Mouse (Mus musculus) intestine, embryonic 16.5 days (tissue): ENCODE results near the gene Duox2. TPM values are rescaled to one million over a fixed set of nuclear protein-coding genes. Genes with fewer than 3 reads are reported as not detected.
A peak's percentile ranks its signal among the peaks of the same experiment; 100 is the strongest.

Experiments
- ATAC-seq: fragments of 200-750 bp; cut with Nextera tagmentation; 2 replicates; pipeline ENCODE4 v1.8.0; 2017; ENCODE audit warnings: moderate TSS enrichment, moderate library complexity
- H3K27ac ChIP-seq: fragments of 300-500 bp; sonication (generic); 2 replicates; pipeline ENCODE4 v1.5.1; 2014; ENCODE audit warnings: mild to moderate bottlenecking, low read length
- H3K27me3 ChIP-seq: fragments of 300-500 bp; sonication (generic); replicated peaks from 2 replicates; pipeline ENCODE4 v1.6.1; 2014; ENCODE audit warnings: low read length, control low read depth, mixed read lengths; ENCODE audit not compliant: control insufficient read depth, insufficient read depth
- H3K36me3 ChIP-seq: fragments of 300-500 bp; sonication (generic); 2 replicates; pipeline ENCODE4 v1.6.1; 2014; ENCODE audit warnings: low read length, control low read depth; ENCODE audit not compliant: control insufficient read depth, insufficient read depth
- H3K4me1 ChIP-seq: fragments of 300-500 bp; sonication (generic); 2 replicates; pipeline ENCODE4 v1.6.1; 2014; ENCODE audit warnings: low read length, control low read depth, mixed read lengths; ENCODE audit not compliant: control insufficient read depth, insufficient read depth
- H3K4me2 ChIP-seq: fragments of 300-500 bp; sonication (generic); 2 replicates; pipeline ENCODE4 v1.6.1; 2014; ENCODE audit warnings: low read depth, low read length, control low read depth
- H3K4me3 ChIP-seq: fragments of 300-500 bp; sonication (generic); 2 replicates; pipeline ENCODE4 v1.5.1; 2014; ENCODE audit warnings: mild to moderate bottlenecking, low read length
- H3K9ac ChIP-seq: fragments of 300-500 bp; sonication (generic); 2 replicates; pipeline ENCODE4 v1.6.1; 2014; ENCODE audit warnings: low read depth, low read length
- H3K9me3 ChIP-seq: fragments of 300-500 bp; sonication (generic); 2 replicates; pipeline ENCODE4 v1.6.1; 2016; ENCODE audit warnings: low read length, control low read depth; ENCODE audit not compliant: control insufficient read depth
- WGBS: fragments of 180-500 bp; shearing (Covaris S2); extraction: QIAGEN DNeasy Blood & Tissue Kit; methylation state at CpG from one replicate; pipeline ENCODE4 v1.1.7; 2014; 5-methylcytosine and 5-hydroxymethylcytosine counted together
- polyA plus RNA-seq: library from polyadenylated mRNA; unstranded; fragments of >200 nt; fragmentation: Nextera tagmentation; extraction: Ambion mirVana; gene quantifications from 2 replicates; pipeline ENCODE4 v1.2.1, GENCODE M21; 2015

Gene Duox2
- polyA plus RNA-seq, 1 experiment from 2014 or later, result 0.06 TPM

GRCm38 (mm10) chr2:122305097-122305892 lies 7.0 kb upstream of the Duox2 start:
- Histone ChIP-seq H3K4me3 (no peak overlapping the region), H3K27ac (no peak overlapping the region), H3K27me3 (peaks cover 31% of the 10 kb centered on the region), H3K36me3 (no peaks in the 10 kb centered on the region), H3K4me2 (no peak overlapping the region), H3K9me3 (no peaks in the 10 kb centered on the region), H3K9ac (no peak overlapping the region), H3K4me1 (peaks cover 12% of the 10 kb centered on the region)
- WGBS, result 84% methylated on average over 16 of the region's 16 CpGs
- ATAC-seq, result no peak

- Histone ChIP-seq H3K9ac (no peak overlapping the region), H3K27ac (no peak overlapping the region), H3K4me1 (peaks cover 12% of the 10 kb centered on the region), H3K27me3 (peaks cover 39% of the 10 kb centered on the region), H3K9me3 (no peaks in the 10 kb centered on the region), H3K36me3 (no peaks in the 10 kb centered on the region), H3K4me2 (no peak overlapping the region), H3K4me3 (no peak overlapping the region)
- no peak for ATAC-seq
- 84% methylated on average over 6 of the region's 6 CpGs for WGBS
Measured at GRCm38 (mm10) chr2:122304544-122304943, 6.3 kb upstream of the Duox2 start.

GRCm38 (mm10) chr2:122302574-122303241 lies 4.5 kb upstream of the Duox2 start:
- H3K4me3 ChIP-seq, result no peak overlapping the region
- H3K9me3 ChIP-seq, result no peaks in the 10 kb centered on the region
- H3K36me3 ChIP-seq, result no peaks in the 10 kb centered on the region
- no peak overlapping the region for H3K9ac ChIP-seq
- H3K27ac ChIP-seq, result no peak overlapping the region
- H3K27me3 ChIP-seq, result peaks cover 50% of the 10 kb centered on the region
- 9% methylated on average over 9 of the region's 9 CpGs for WGBS
- H3K4me1 ChIP-seq, result peaks cover 21% of the 10 kb centered on the region
- ATAC-seq, result peak; percentile 58
- H3K4me2 ChIP-seq, result no peak overlapping the region

GRCm38 (mm10) chr2:122301921-122302573 lies 3.8 kb upstream of the Duox2 start:
- Histone ChIP-seq H3K27me3 (peaks cover 57% of the 10 kb centered on the region), H3K36me3 (no peaks in the 10 kb centered on the region), H3K27ac (no peak overlapping the region), H3K4me2 (peak overlapping the region; percentile 81), H3K9me3 (no peaks in the 10 kb centered on the region), H3K4me1 (peaks cover 28% of the 10 kb centered on the region), H3K4me3 (peak overlapping the region; percentile 45), H3K9ac (no peak overlapping the region)
- 10% methylated on average over 23 of the region's 23 CpGs for WGBS
- no peak for ATAC-seq

- H3K36me3 ChIP-seq, result no peaks in the 10 kb centered on the region
- peak overlapping the region; percentile 34; the same call in 1 of the 2 replicates for H3K9ac ChIP-seq
- peaks cover 60% of the 10 kb centered on the region for H3K27me3 ChIP-seq
- H3K4me1 ChIP-seq, result peaks cover 28% of the 10 kb centered on the region
- H3K9me3 ChIP-seq, result no peaks in the 10 kb centered on the region
- 1% methylated on average over 48 of the region's 48 CpGs for WGBS
- peak; percentile 26 for ATAC-seq
- H3K4me2 ChIP-seq, result peak overlapping the region; percentile 81
- H3K4me3 ChIP-seq, result peak overlapping the region; percentile 45
- H3K27ac ChIP-seq, result no peak overlapping the region
Measured at GRCm38 (mm10) chr2:122301081-122301920, 3.1 kb upstream of the Duox2 start.

- Histone ChIP-seq H3K27ac (no peak overlapping the region), H3K4me3 (no peak overlapping the region), H3K4me1 (peaks cover 28% of the 10 kb centered on the region), H3K27me3 (peaks cover 64% of the 10 kb centered on the region), H3K9ac (no peak overlapping the region), H3K9me3 (no peaks in the 10 kb centered on the region), H3K4me2 (no peak overlapping the region; the same call in 1 of the 2 replicates), H3K36me3 (no peaks in the 10 kb centered on the region)
- 5% methylated on average over 14 of the region's 14 CpGs for WGBS
- no peak for ATAC-seq
Measured at GRCm38 (mm10) chr2:122300656-122301020, 2.4 kb upstream of the Duox2 start.

- Histone ChIP-seq H3K4me2 (no peak overlapping the region), H3K27me3 (peaks cover 64% of the 10 kb centered on the region), H3K9me3 (no peaks in the 10 kb centered on the region), H3K4me3 (no peak overlapping the region), H3K9ac (no peak overlapping the region), H3K36me3 (no peaks in the 10 kb centered on the region), H3K27ac (no peak overlapping the region), H3K4me1 (peaks cover 28% of the 10 kb centered on the region)
- no peak for ATAC-seq
- WGBS, result 21% methylated on average over 14 of the region's 14 CpGs
Measured at GRCm38 (mm10) chr2:122299911-122300655, 1.8 kb upstream of the Duox2 start.

- H3K9ac ChIP-seq, result no peak within 1 kb of the TSS
- H3K9me3 ChIP-seq, result no peaks in the 10 kb centered on the region
- H3K4me1 ChIP-seq, result peaks cover 28% of the 10 kb centered on the region
- H3K27ac ChIP-seq, result no peak within 1 kb of the TSS
- H3K36me3 ChIP-seq, result no peaks in the 10 kb centered on the region
- peak within 1 kb of the TSS; percentile 57 for H3K4me2 ChIP-seq
- ATAC-seq, result no peak
- peaks cover 74% of the 10 kb centered on the region for H3K27me3 ChIP-seq
- WGBS, result 1% methylated on average over 43 of the region's 43 CpGs
- H3K4me3 ChIP-seq, result peak within 1 kb of the TSS; percentile 37
Measured at GRCm38 (mm10) chr2:122298596-122299490, 594 bp upstream of the Duox2 start, which contains the start of gene Duoxa2. TSS of gene Duoxa2 (plus strand) at chr2:122298900.
